Mouse (Mus musculus) embryonic fibroblast, embryonic 13.5 days (primary cell): ENCODE results near the gene Ptprd.

Experiments used
- CTCF ChIP-seq: IDR thresholded peaks from 2 replicates; pipeline ENCODE4 v1.5.1; 2011; ENCODE audit warnings: mild to moderate bottlenecking, control low read depth, low read length, moderate library complexity, borderline replicate concordance; ENCODE audit not compliant: insufficient read depth
- POLR2A ChIP-seq: IDR thresholded peaks from 2 replicates; pipeline ENCODE4 v1.6.1; 2011; ENCODE audit warnings: low read depth, mild to moderate bottlenecking, control low read depth, low read length, moderate library complexity

DNA sequence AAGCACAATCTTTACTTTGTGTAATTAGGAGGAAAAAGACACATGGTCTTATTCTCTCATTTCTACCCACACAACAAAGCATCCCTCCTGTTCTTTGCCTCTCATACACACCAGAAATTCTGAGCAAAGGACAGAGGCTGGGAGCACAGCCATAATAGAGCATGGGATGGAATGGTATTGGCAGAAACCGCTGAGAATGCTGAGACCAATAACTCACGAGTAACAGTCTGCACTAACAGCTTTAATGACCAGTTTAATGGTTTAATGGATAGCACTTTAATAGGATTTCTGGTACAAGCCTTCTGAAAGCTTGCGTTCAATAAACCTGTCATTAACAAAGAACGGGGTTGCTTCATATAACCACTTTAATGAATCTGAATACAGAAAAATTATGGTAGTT lies 2190.1 kb downstream of the Ptprd start:
- TF ChIP-seq CTCF (no peak), POLR2A (no peak)
